Mouse (Mus musculus) Muller cell, postnatal 12 days (primary cell): ENCODE measurements around the gene 9230112D13Rik.

Source experiments
- DNase-seq: peaks from one replicate; pipeline ENCODE4 v3.0.0-alpha.2; 2015; ENCODE audit errors: inconsistent ontology term

The 9230112D13Rik gene

GRCm38 (mm10) chr14:34522701-34523100 lies at the start of gene 9230112D13Rik:
Gene 9230112D13Rik, minus strand, starts transcription at chr14:34522801.
- no peak for DNase-seq

- DNase-seq, result no peak
These were observed 49.2 kb upstream of the 9230112D13Rik start for GRCm38 (mm10) chr14:34571610-34572387.

GRCm38 (mm10) chr14:34570903-34571302 lies 48.3 kb upstream of the 9230112D13Rik start:
- DNase-seq, result no peak

GRCm38 (mm10) chr14:34570294-34570693 lies 47.7 kb upstream of the 9230112D13Rik start:
- DNase-seq, result peak; percentile 51

GRCm38 (mm10) chr14:34569534-34570194 lies 47.1 kb upstream of the 9230112D13Rik start:
- no peak for DNase-seq

GRCm38 (mm10) chr14:34568626-34569025 lies 46.0 kb upstream of the 9230112D13Rik start:
- no peak for DNase-seq

GRCm38 (mm10) chr14:34567697-34568096 lies 45.1 kb upstream of the 9230112D13Rik start:
- DNase-seq, result peak; percentile 33

GRCm38 (mm10) chr14:34566530-34566929 lies 43.9 kb upstream of the 9230112D13Rik start:
- no peak for DNase-seq

GRCm38 (mm10) chr14:34565711-34566110 lies 43.1 kb upstream of the 9230112D13Rik start:
- DNase-seq, result no peak

- no peak for DNase-seq
These were observed 42.0 kb upstream of the 9230112D13Rik start for GRCm38 (mm10) chr14:34564646-34565045.

- no peak for DNase-seq
These were observed 39.8 kb upstream of the 9230112D13Rik start for GRCm38 (mm10) chr14:34562393-34562792.

GRCm38 (mm10) chr14:34561647-34562046 lies 39.0 kb upstream of the 9230112D13Rik start:
- DNase-seq, result no peak

GRCm38 (mm10) chr14:34558947-34559346 lies 36.3 kb upstream of the 9230112D13Rik start:
- no peak for DNase-seq

- DNase-seq, result no peak
These were observed 32.6 kb upstream of the 9230112D13Rik start for GRCm38 (mm10) chr14:34555211-34555610.

- peak; percentile 24 for DNase-seq
These were observed 31.4 kb upstream of the 9230112D13Rik start for GRCm38 (mm10) chr14:34554047-34554446.

GRCm38 (mm10) chr14:34553470-34553869 lies 30.9 kb upstream of the 9230112D13Rik start:
- no peak for DNase-seq

GRCm38 (mm10) chr14:34552226-34552625 lies 29.6 kb upstream of the 9230112D13Rik start:
- DNase-seq, result no peak

GRCm38 (mm10) chr14:34549004-34549671 lies 26.5 kb upstream of the 9230112D13Rik start:
- peak; percentile 93 for DNase-seq

GRCm38 (mm10) chr14:34548391-34549001 lies 25.9 kb upstream of the 9230112D13Rik start:
- DNase-seq, result peak; percentile 87

GRCm38 (mm10) chr14:34544545-34544944 lies 21.9 kb upstream of the 9230112D13Rik start:
- DNase-seq, result no peak

- no peak for DNase-seq
These were observed 21.4 kb upstream of the 9230112D13Rik start for GRCm38 (mm10) chr14:34544001-34544400.

- no peak for DNase-seq
These were observed 21.0 kb upstream of the 9230112D13Rik start for GRCm38 (mm10) chr14:34543596-34543995.
